Mouse (Mus musculus) cerebellum, adult 2 months (tissue): ENCODE results near the gene Cables2.

Experiments used
- CTCF ChIP-seq: fragments of 200-500 bp; IDR thresholded peaks from 2 replicates; pipeline ENCODE4 v1.5.1; 2011; ENCODE audit warnings: low read depth, mild to moderate bottlenecking, control low read depth, low read length, moderate library complexity, borderline replicate concordance; ENCODE audit not compliant: insufficient read depth
- POLR2A ChIP-seq: fragments of 200-500 bp; IDR thresholded peaks from 2 replicates; pipeline ENCODE4 v1.6.1; 2011; ENCODE audit warnings: low read length, control low read depth, borderline replicate concordance; ENCODE audit not compliant: insufficient read depth

DNA sequence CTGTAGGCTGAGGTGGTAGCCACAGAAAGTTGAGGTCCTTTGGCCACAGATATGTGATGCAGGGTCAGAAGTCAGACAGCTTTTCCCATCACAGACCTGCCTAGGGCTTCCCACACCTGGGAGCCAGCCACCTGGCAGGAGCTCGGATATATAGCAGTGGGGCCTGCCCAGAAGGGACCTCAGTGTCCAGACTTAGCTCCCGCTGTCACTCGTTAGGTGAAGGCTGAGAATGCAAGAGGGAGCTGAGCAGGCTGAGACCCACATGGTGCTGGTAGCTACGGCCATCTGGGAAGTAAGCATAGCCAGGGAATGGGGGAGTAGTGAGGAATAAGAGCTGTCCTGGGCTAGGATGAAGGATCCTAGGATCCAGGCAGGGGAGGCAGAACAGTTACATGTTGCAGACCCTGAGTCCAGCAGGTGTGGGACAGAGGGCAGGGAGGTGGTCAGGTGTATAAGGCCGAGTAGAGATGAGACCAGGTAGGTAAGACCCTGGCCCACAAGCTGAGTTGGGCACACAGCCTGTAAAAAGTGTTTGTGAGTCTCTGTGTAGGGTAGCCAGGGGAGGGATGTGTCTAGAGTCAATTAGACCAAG, 1.4 kb downstream of the Cables2 start:
- TF ChIP-seq CTCF (no peak), POLR2A (no peak)
